8 mouse cellular contexts compared by ENCODE assay signal in genomic region chr2:119972537-119972879, GRCm38 (mm10). TPM values are rescaled to one million over a fixed set of nuclear protein-coding genes. Genes with fewer than 3 reads are reported as not detected.
DNase-seq lines count a peak whose midpoint lies in the region; ATAC-seq and TF ChIP-seq lines count a peak whose summit lies in the region.

Mapkbp1 (plus strand) TSS chr2:119972699.

- no peaks in the 10 kb centered on the region for H3K79me2 ChIP-seq in CH12.LX (replicated peaks; ENCODE audit: control insufficient read depth, extremely low read depth, insufficient read depth, poor library complexity, severe bottlenecking)

- TF ChIP-seq POLR2A in CH12.LX (IDR thresholded peaks at IDR 0.05; ENCODE audit: low read depth, low read length), result no peak

- H3K9ac ChIP-seq in CH12.LX (ENCODE audit: insufficient read depth, low read depth), result peak within 1 kb of the TSS; percentile 70
- H3K9ac ChIP-seq in midbrain, embryonic 16.5 days (ENCODE audit: low read depth, low read length), result peak within 1 kb of the TSS; percentile 89

- H3K4me3 ChIP-seq in gastrocnemius, adult 2 months, result peak within 1 kb of the TSS; percentile 89
- H3K4me3 ChIP-seq in CH12.LX (replicated peaks in 1 of 3; ENCODE audit: low read depth in 2 of 3, low read length in 2 of 3, poor library complexity in 1 of 3), result peak within 1 kb of the TSS; percentile 62 to 73 (median 73)
- H3K4me3 ChIP-seq in midbrain, embryonic 16.5 days (ENCODE audit: low read depth, low read length), result peak within 1 kb of the TSS; percentile 93

- WGBS in midbrain, embryonic 16.5 days, result under 1% methylated on average over 19 of the region's 19 CpGs

- H3K9me3 ChIP-seq in CH12.LX (replicated peaks; ENCODE audit: low read length), result no peaks in the 10 kb centered on the region
- H3K9me3 ChIP-seq in midbrain, embryonic 16.5 days (replicated peaks; ENCODE audit: control insufficient read depth, low read length, poor library complexity, severe bottlenecking), result no peaks in the 10 kb centered on the region

- no peak for TF ChIP-seq RAD21 in CH12.LX (IDR thresholded peaks at IDR 0.05; ENCODE audit: low read depth, low read length)

- dilution Hi-C loops in CH12.LX (cut with MboI; ENCODE audit: extremely low pct_ligation_motif_present, extremely low pct_unique_long_range_greater_than_20kb, low sequenced_read_pairs), result no loop called here

- TF ChIP-seq EP300 in CH12.LX (IDR thresholded peaks at IDR 0.05; ENCODE audit: low read length), result no peak

- H3K4me1 ChIP-seq in CH12.LX (ENCODE audit: control insufficient read depth in 1 of 2, insufficient read depth in 2 of 2), result peaks cover 0 to 15% of the 10 kb centered on the region in 2 experiments; a peak in 2 of 4 replicates
- peaks cover 29% of the 10 kb centered on the region for H3K4me1 ChIP-seq in midbrain, embryonic 16.5 days (ENCODE audit: control insufficient read depth, insufficient read depth, low read length)

- no peaks in the 10 kb centered on the region for H3K27me3 ChIP-seq in CH12.LX (replicated peaks)
- H3K27me3 ChIP-seq in midbrain, embryonic 16.5 days (ENCODE audit: control insufficient read depth, insufficient read depth, low read depth, low read length), result no peaks in the 10 kb centered on the region

- no peak for TF ChIP-seq CTCF in gastrocnemius, adult 2 months (IDR thresholded peaks at IDR 0.05)
- TF ChIP-seq CTCF in CH12.LX (conservative IDR thresholded peaks at IDR 0.05 in 1 of 2, IDR thresholded peaks at IDR 0.05 in 1 of 2; ENCODE audit: low read depth in 2 of 2, low read length in 2 of 2), result no peak

- intact Hi-C loops in gastrocnemius, adult 2 months (cut with DNase I), result loop anchor here (1.0 to 2.0 kb wide), 2 partner anchors 18 to 39 kb away; no protein-coding TSS in a partner anchor

- H3K27ac ChIP-seq in gastrocnemius, adult 2 months, result peak within 1 kb of the TSS; percentile 92
- no peak within 1 kb of the TSS for H3K27ac ChIP-seq in CH12.LX (ENCODE audit: insufficient read depth, low read depth)
- peak within 1 kb of the TSS; percentile 82 for H3K27ac ChIP-seq in midbrain, embryonic 16.5 days (ENCODE audit: low read length)

- in situ Hi-C loops in CH12.LX (cut with MboI; ENCODE audit: low pct_ligation_motif_present, low pct_unique_long_range_greater_than_20kb, low sequenced_read_pairs), result loop anchor here (5.0 kb wide), 1 partner anchor 45 kb away; no protein-coding TSS in a partner anchor

- peaks cover 0 to 10% of the 10 kb centered on the region in 2 experiments for H3K36me3 ChIP-seq in CH12.LX (replicated peaks in 1 of 2; ENCODE audit: control insufficient read depth in 1 of 2, insufficient read depth in 1 of 2, low read length in 1 of 2)
- H3K36me3 ChIP-seq in midbrain, embryonic 16.5 days (ENCODE audit: control insufficient read depth, insufficient read depth, low read length), result no peaks in the 10 kb centered on the region

- ATAC-seq in erythroid progenitor cell, adult 5-6 weeks (replicated peaks; ENCODE audit: low FRiP score, poor library complexity, severe bottlenecking), result peak; percentile 59
- peak; percentile 82 for ATAC-seq in midbrain, embryonic 16.5 days

- no peak for DNase-seq in gastrocnemius, adult 2 months
- DNase-seq in gastrocnemius, adult 18-20 months (ENCODE audit: low spot score), result no peak
- no peak for DNase-seq in CH12.LX (ENCODE audit: extremely low read depth)
- no peak for DNase-seq in layer of hippocampus, postnatal 25 days (ENCODE audit: extremely low spot score in 1 of 2, low spot score in 1 of 2)
- DNase-seq in right cerebral cortex, postnatal 14 days, result no peak
- DNase-seq in kidney, adult 9 months, result no peak

- H3K4me2 ChIP-seq in CH12.LX (ENCODE audit: insufficient read depth, low read depth, poor library complexity, severe bottlenecking), result peak within 1 kb of the TSS; percentile 62
- peak within 1 kb of the TSS; percentile 88 for H3K4me2 ChIP-seq in midbrain, embryonic 16.5 days (ENCODE audit: low read length)

TF ChIP-seq in CH12.LX, 34 proteins besides CTCF, POLR2A, EP300 and RAD21:
- TF ChIP-seq IRF4 (IDR thresholded peaks at IDR 0.05; ENCODE audit: low read depth, low read length) (0 out of 2 replicates have a peak, but pooled peaks have one; percentile 2), PAX5 (IDR thresholded peaks at IDR 0.05; ENCODE audit: low read length) (no peak)

RNA-seq across cellular contexts. Expression of gene Mapkbp1, which starts in this region (rescaled TPM):
- total RNA-seq in gastrocnemius, adult 2 months (2021), result 1 to 10 TPM; 8.1 to 8.4 TPM
- 1 to 10 TPM; 6.0 to 6.2 TPM for total RNA-seq in gastrocnemius, adult 18-20 months (2021)
- total RNA-seq in CH12.LX (2012; rRNA removed), result 4.3 and 4.4 TPM in 2 replicates
- 1.8 and 1.9 TPM in 2 replicates for total RNA-seq in CH12.LX (2014; rRNA removed)
- polyA plus RNA-seq in CH12.LX (2012; ENCODE audit: insufficient read length, low read depth), result 4.5 and 7.0 TPM in 2 replicates
- total RNA-seq in erythroid progenitor cell, adult 5-6 weeks (2015; ENCODE audit: low replicate concordance), result under 0.01 and 0.42 TPM in 2 replicates
- total RNA-seq in erythroid progenitor cell, adult 5-6 weeks (2017; ENCODE audit: low replicate concordance), result 1.2 and 4.4 TPM in 2 replicates
- total RNA-seq in layer of hippocampus, postnatal 25 days (2021), result 10 to 100 TPM; 41.3 to 51.0 TPM
- 8.3 and 9.3 TPM in 2 replicates for polyA plus RNA-seq in midbrain, embryonic 16.5 days (2015; fragmentation: Nextera tagmentation; extraction: Ambion mirVana)

Comparison
In these comparisons a context has a peak if more than half of its experiments do, and no peak if none do; other contexts are left out.
1. RNA of gene Mapkbp1 (total RNA-seq): 41.3 to 51.0 TPM in layer of hippocampus, postnatal 25 days; 8.1 to 8.4 TPM in gastrocnemius, adult 2 months, 6.0 to 6.2 TPM in gastrocnemius, adult 18-20 months, 1.8 to 4.4 TPM in CH12.LX and under 0.01 to 4.4 TPM in erythroid progenitor cell, adult 5-6 weeks; every median in the first group is over 4 times any median in the second.
2. Peak in every context shown above with its lines, with median percentiles within 50 percentile points of each other: H3K4me3 ChIP-seq.